Mouse (Mus musculus): ENCODE data around the gene Elp4. TPM values are rescaled to one million over a fixed set of nuclear protein-coding genes. Genes with fewer than 3 reads are reported as not detected.

Gene Elp4
- polyA plus RNA-seq, 1 experiment: 1.4 TPM

GRCm38 (mm10) chr2:105810286-105810685 is 94.1 kb downstream of the Elp4 start:
- Histone ChIP-seq H3K4me3 (replicated peaks) (no peak overlapping the region), H3K9me3 (no peaks in the 10 kb centered on the region), H3K27me3 (replicated peaks) (no peaks in the 10 kb centered on the region), H3K36me3 (replicated peaks; ENCODE audit: low read length) (no peaks in the 10 kb centered on the region), H3K4me1 (peaks cover 4% of the 10 kb centered on the region)
- TF ChIP-seq GATA1 (IDR thresholded peaks at IDR 0.05; ENCODE audit: borderline replicate concordance, low read length) (no peak), FLI1 (IDR thresholded peaks at IDR 0.05; ENCODE audit: low read length) (no peak)

GRCm38 (mm10) chr2:105806571-105806970 is 97.8 kb downstream of the Elp4 start:
- Histone ChIP-seq H3K36me3 (replicated peaks; ENCODE audit: low read length) (no peaks in the 10 kb centered on the region), H3K4me1 (no peaks in the 10 kb centered on the region), H3K27me3 (replicated peaks) (no peaks in the 10 kb centered on the region), H3K4me3 (replicated peaks) (no peak overlapping the region), H3K9me3 (no peaks in the 10 kb centered on the region)
- TF ChIP-seq FLI1 (IDR thresholded peaks at IDR 0.05; ENCODE audit: low read length): no peak
- TF ChIP-seq GATA1 (IDR thresholded peaks at IDR 0.05; ENCODE audit: borderline replicate concordance, low read length): no peak

GRCm38 (mm10) chr2:105806047-105806446 is 98.3 kb downstream of the Elp4 start:
- Histone ChIP-seq H3K4me3 (replicated peaks) (no peak overlapping the region), H3K36me3 (replicated peaks; ENCODE audit: low read length) (no peaks in the 10 kb centered on the region)

GRCm38 (mm10) chr2:105805210-105805609 is 99.2 kb downstream of the Elp4 start:
- H3K36me3 ChIP-seq (replicated peaks; ENCODE audit: low read length): no peaks in the 10 kb centered on the region
- H3K27me3 ChIP-seq (replicated peaks): no peaks in the 10 kb centered on the region
- no peak overlapping the region for H3K4me3 ChIP-seq (replicated peaks)
- H3K9me3 ChIP-seq: no peaks in the 10 kb centered on the region
- no peaks in the 10 kb centered on the region for H3K4me1 ChIP-seq
- TF ChIP-seq GATA1 (IDR thresholded peaks at IDR 0.05; ENCODE audit: borderline replicate concordance, low read length) (no peak), FLI1 (IDR thresholded peaks at IDR 0.05; ENCODE audit: low read length) (no peak)

More at GRCm38 (mm10) chr2:105806047-105806446, 98.3 kb downstream of the Elp4 start:
- Histone ChIP-seq H3K9me3 (no peaks in the 10 kb centered on the region), H3K27me3 (replicated peaks) (no peaks in the 10 kb centered on the region), H3K4me1 (no peaks in the 10 kb centered on the region)
- no peak for TF ChIP-seq FLI1 (IDR thresholded peaks at IDR 0.05; ENCODE audit: low read length)
- no peak for TF ChIP-seq GATA1 (IDR thresholded peaks at IDR 0.05; ENCODE audit: borderline replicate concordance, low read length)

GRCm38 (mm10) chr2:105804506-105804905 is 99.9 kb downstream of the Elp4 start:
- Histone ChIP-seq H3K36me3 (replicated peaks; ENCODE audit: low read length) (no peaks in the 10 kb centered on the region), H3K4me1 (no peaks in the 10 kb centered on the region), H3K9me3 (no peaks in the 10 kb centered on the region), H3K27me3 (replicated peaks) (no peaks in the 10 kb centered on the region), H3K4me3 (replicated peaks) (no peak overlapping the region)
- TF ChIP-seq GATA1 (IDR thresholded peaks at IDR 0.05; ENCODE audit: borderline replicate concordance, low read length): no peak
- no peak for TF ChIP-seq FLI1 (IDR thresholded peaks at IDR 0.05; ENCODE audit: low read length)

GRCm38 (mm10) chr2:105803427-105803826 is 100.9 kb downstream of the Elp4 start:
- H3K9me3 ChIP-seq: no peaks in the 10 kb centered on the region
- no peak overlapping the region for H3K4me3 ChIP-seq (replicated peaks)
- TF ChIP-seq FLI1 (IDR thresholded peaks at IDR 0.05; ENCODE audit: low read length): no peak
- no peak for TF ChIP-seq GATA1 (IDR thresholded peaks at IDR 0.05; ENCODE audit: borderline replicate concordance, low read length)
- H3K4me1 ChIP-seq: no peaks in the 10 kb centered on the region
- no peaks in the 10 kb centered on the region for H3K36me3 ChIP-seq (replicated peaks; ENCODE audit: low read length)
- no peaks in the 10 kb centered on the region for H3K27me3 ChIP-seq (replicated peaks)

GRCm38 (mm10) chr2:105802902-105803301 is 101.5 kb downstream of the Elp4 start:
- Histone ChIP-seq H3K27me3 (replicated peaks) (no peaks in the 10 kb centered on the region), H3K4me1 (no peaks in the 10 kb centered on the region), H3K36me3 (replicated peaks; ENCODE audit: low read length) (no peaks in the 10 kb centered on the region), H3K9me3 (no peaks in the 10 kb centered on the region), H3K4me3 (replicated peaks) (no peak overlapping the region)
- TF ChIP-seq GATA1 (IDR thresholded peaks at IDR 0.05; ENCODE audit: borderline replicate concordance, low read length) (no peak), FLI1 (IDR thresholded peaks at IDR 0.05; ENCODE audit: low read length) (no peak)

- no peak for TF ChIP-seq GATA1 (IDR thresholded peaks at IDR 0.05; ENCODE audit: borderline replicate concordance, low read length)
- TF ChIP-seq FLI1 (IDR thresholded peaks at IDR 0.05; ENCODE audit: low read length): no peak
- H3K9me3 ChIP-seq: no peaks in the 10 kb centered on the region
- no peaks in the 10 kb centered on the region for H3K36me3 ChIP-seq (replicated peaks; ENCODE audit: low read length)
- no peak overlapping the region for H3K4me3 ChIP-seq (replicated peaks)
- H3K27me3 ChIP-seq (replicated peaks): no peaks in the 10 kb centered on the region
- no peaks in the 10 kb centered on the region for H3K4me1 ChIP-seq
Measured at GRCm38 (mm10) chr2:105801536-105801935, 102.8 kb downstream of the Elp4 start.

GRCm38 (mm10) chr2:105800694-105801093 is 103.7 kb downstream of the Elp4 start:
- no peaks in the 10 kb centered on the region for H3K9me3 ChIP-seq
- H3K27me3 ChIP-seq (replicated peaks): no peaks in the 10 kb centered on the region
- no peaks in the 10 kb centered on the region for H3K36me3 ChIP-seq (replicated peaks; ENCODE audit: low read length)
- no peaks in the 10 kb centered on the region for H3K4me1 ChIP-seq
- TF ChIP-seq GATA1 (IDR thresholded peaks at IDR 0.05; ENCODE audit: borderline replicate concordance, low read length): no peak
- TF ChIP-seq FLI1 (IDR thresholded peaks at IDR 0.05; ENCODE audit: low read length): no peak
- no peak overlapping the region for H3K4me3 ChIP-seq (replicated peaks)

GRCm38 (mm10) chr2:105799840-105800239 is 104.5 kb downstream of the Elp4 start:
- Histone ChIP-seq H3K4me1 (no peaks in the 10 kb centered on the region), H3K27me3 (replicated peaks) (no peaks in the 10 kb centered on the region), H3K9me3 (no peaks in the 10 kb centered on the region), H3K4me3 (replicated peaks) (no peak overlapping the region), H3K36me3 (replicated peaks; ENCODE audit: low read length) (no peaks in the 10 kb centered on the region)
- no peak for TF ChIP-seq GATA1 (IDR thresholded peaks at IDR 0.05; ENCODE audit: borderline replicate concordance, low read length)
- no peak for TF ChIP-seq FLI1 (IDR thresholded peaks at IDR 0.05; ENCODE audit: low read length)

- H3K4me1 ChIP-seq: no peaks in the 10 kb centered on the region
- H3K4me3 ChIP-seq (replicated peaks): no peak overlapping the region
- no peaks in the 10 kb centered on the region for H3K9me3 ChIP-seq
- peaks cover 3% of the 10 kb centered on the region for H3K36me3 ChIP-seq (replicated peaks; ENCODE audit: low read length)
- TF ChIP-seq FLI1 (IDR thresholded peaks at IDR 0.05; ENCODE audit: low read length) (no peak), GATA1 (IDR thresholded peaks at IDR 0.05; ENCODE audit: borderline replicate concordance, low read length) (no peak)
- no peaks in the 10 kb centered on the region for H3K27me3 ChIP-seq (replicated peaks)
Measured at GRCm38 (mm10) chr2:105797842-105798241, 106.5 kb downstream of the Elp4 start.

Data from megakaryocyte, embryonic 14.5 days (primary cell).